Mouse (Mus musculus) forebrain, embryonic 14.5 days (tissue): Measurements from ENCODE around the gene Jam3. TPM values are rescaled to one million over a fixed set of nuclear protein-coding genes. Genes with fewer than 3 reads are reported as not detected.

Experiments used
- ATAC-seq: fragments of 200-750 bp; cut with Nextera tagmentation; 2 replicates; pipeline ENCODE4 v1.8.0; 2017; ENCODE audit warnings: mild to moderate bottlenecking, moderate library complexity
- DNase-seq: peaks from one replicate; pipeline ENCODE4 v3.0.0-alpha.2; 2015; ENCODE audit warnings: low spot score
- H3K27ac ChIP-seq: fragments of 300-500 bp; sonication (generic); 2 replicates; pipeline ENCODE4 v1.5.1; 2014; ENCODE audit warnings: low read depth, mild to moderate bottlenecking, control low read depth, low read length, moderate library complexity
- H3K27me3 ChIP-seq: fragments of 300-500 bp; sonication (generic); replicated peaks from 2 replicates; pipeline ENCODE4 v1.6.1; 2014; ENCODE audit warnings: low read length, control low read depth, mixed read lengths; ENCODE audit not compliant: control insufficient read depth, insufficient read depth
- H3K36me3 ChIP-seq: fragments of 300-500 bp; sonication (generic); 2 replicates; pipeline ENCODE4 v1.6.1; 2014; ENCODE audit warnings: low read length, control low read depth; ENCODE audit not compliant: control insufficient read depth, insufficient read depth
- H3K4me1 ChIP-seq: fragments of 300-500 bp; sonication (generic); 2 replicates; pipeline ENCODE4 v1.6.1; 2014; ENCODE audit warnings: antibody characterized with exemption, low read length, control low read depth; ENCODE audit not compliant: control insufficient read depth, insufficient read depth
- H3K4me2 ChIP-seq: fragments of 300-500 bp; sonication (generic); 2 replicates; pipeline ENCODE4 v1.6.1; 2014; ENCODE audit warnings: mild to moderate bottlenecking, control low read depth, low read length
- H3K4me3 ChIP-seq: fragments of 300-500 bp; sonication (generic); 2 replicates; pipeline ENCODE4 v1.5.1; 2014; ENCODE audit warnings: low read depth, low read length, control low read depth
- H3K9ac ChIP-seq: fragments of 300-500 bp; sonication (generic); 2 replicates; pipeline ENCODE4 v1.6.1; 2014; ENCODE audit warnings: mild to moderate bottlenecking, low read length, control low read depth, moderate library complexity
- H3K9me3 ChIP-seq: fragments of 300-500 bp; sonication (generic); replicated peaks from 2 replicates; pipeline ENCODE4 v1.6.1; 2016; ENCODE audit warnings: low read length, control low read depth, mixed read lengths; ENCODE audit not compliant: control insufficient read depth
- WGBS: fragments of 180-500 bp; shearing (Covaris S2); extraction: QIAGEN DNeasy Blood & Tissue Kit; methylation state at CpG from one replicate; pipeline ENCODE4 v1.1.7; 2014; 5-methylcytosine and 5-hydroxymethylcytosine counted together
- polyA plus RNA-seq: library from polyadenylated mRNA; unstranded; fragments of >200 nt; fragmentation: Nextera tagmentation; extraction: Ambion mirVana; gene quantifications from 2 replicates; pipeline ENCODE4 v1.2.1, GENCODE M21; 2014

Jam3 gene
- polyA plus RNA-seq, 1 experiment from 2014 or later: 72.1 TPM

DNA sequence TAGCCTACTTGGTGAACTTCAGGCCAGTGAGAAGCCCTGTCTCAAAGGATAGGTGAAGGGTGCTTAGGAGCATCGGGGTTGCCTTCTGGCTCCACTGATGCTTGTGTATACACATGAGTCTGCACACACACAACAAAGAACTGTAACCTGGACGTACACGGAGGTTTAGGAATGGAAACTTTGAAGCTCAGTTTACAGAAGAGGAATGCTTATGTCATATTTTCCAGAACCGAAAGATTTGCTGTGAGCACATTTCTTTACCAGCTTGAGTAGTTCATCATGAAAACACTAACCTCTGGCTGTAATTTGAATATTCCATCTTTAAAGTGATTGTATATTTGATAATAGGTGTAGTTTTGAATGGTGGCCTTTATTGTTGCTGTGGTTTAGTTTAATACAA, 84.3 kb downstream of the Jam3 start:
- 94% methylated on average over 4 of the region's 4 CpGs for WGBS
- Histone ChIP-seq H3K4me3 (no peak overlapping the region), H3K27me3 (no peaks in the 10 kb centered on the region), H3K9me3 (no peaks in the 10 kb centered on the region), H3K27ac (no peak overlapping the region), H3K4me2 (no peak overlapping the region), H3K4me1 (no peaks in the 10 kb centered on the region), H3K9ac (no peak overlapping the region), H3K36me3 (peaks cover 87% of the 10 kb centered on the region)
- DNase-seq: no peak
- no peak for ATAC-seq

DNA sequence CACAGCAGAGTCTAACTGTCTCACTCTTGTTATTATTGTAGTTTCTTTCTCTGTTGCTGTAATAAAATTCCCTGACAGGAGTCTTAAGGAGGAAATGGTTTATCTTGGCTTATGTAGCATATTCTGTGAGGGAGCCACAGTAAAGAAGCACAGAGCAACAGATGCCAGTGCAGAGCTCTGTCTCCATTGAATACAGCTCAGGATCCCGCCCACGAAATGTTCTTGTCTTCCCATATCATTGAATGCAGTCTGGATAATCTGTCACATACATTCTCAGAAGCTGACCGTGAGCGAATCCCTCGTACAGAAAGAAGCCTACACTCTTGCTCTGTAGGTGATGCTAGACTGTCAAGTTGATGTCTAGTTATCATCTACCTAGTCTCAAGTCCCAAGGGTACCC, 96.9 kb downstream of the Jam3 start:
- Histone ChIP-seq H3K4me1 (no peaks in the 10 kb centered on the region), H3K9me3 (no peaks in the 10 kb centered on the region), H3K27ac (no peak overlapping the region), H3K27me3 (no peaks in the 10 kb centered on the region), H3K4me3 (no peak overlapping the region), H3K4me2 (no peak overlapping the region), H3K36me3 (peaks cover 84% of the 10 kb centered on the region), H3K9ac (no peak overlapping the region)
- DNase-seq: no peak
- 95% methylated on average over 5 of the region's 5 CpGs for WGBS
- no peak for ATAC-seq

DNA sequence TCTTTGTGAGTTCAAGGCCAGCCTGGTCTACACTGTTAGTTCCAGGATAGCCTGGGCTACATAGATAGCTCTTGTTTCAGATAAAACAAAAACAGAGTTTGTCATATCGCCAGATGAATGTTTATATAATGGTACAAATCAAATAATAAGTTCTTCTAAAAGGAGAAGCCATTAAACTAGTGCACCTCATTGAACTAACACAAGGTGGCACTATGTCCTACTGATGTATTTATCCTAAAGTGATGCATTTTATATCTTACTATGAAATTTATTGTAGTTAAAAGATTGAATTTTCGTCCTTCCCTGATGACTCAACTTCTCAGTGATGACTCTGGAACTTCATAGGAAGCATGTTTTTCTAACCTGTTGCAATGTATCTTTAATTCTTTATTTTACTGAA, 105.7 kb downstream of the Jam3 start:
- H3K36me3 ChIP-seq: peaks cover 78% of the 10 kb centered on the region
- no peak overlapping the region for H3K9ac ChIP-seq
- H3K4me3 ChIP-seq: no peak overlapping the region
- ATAC-seq (no peak), DNase-seq (peak; percentile 32)
- H3K27ac ChIP-seq: no peak overlapping the region
- 93% methylated on average over 2 of the region's 2 CpGs for WGBS
- no peak overlapping the region for H3K4me2 ChIP-seq
- no peaks in the 10 kb centered on the region for H3K4me1 ChIP-seq
- no peaks in the 10 kb centered on the region for H3K9me3 ChIP-seq
- H3K27me3 ChIP-seq: no peaks in the 10 kb centered on the region

Other genes starting within 250 kb of the Jam3 start
- gene Gm1110, start 232.3 kb downstream of the Jam3 start, polyA plus RNA-seq: 0.67 and 0.70 TPM in 2 replicates
- gene Acad8, start 155.9 kb downstream of the Jam3 start, polyA plus RNA-seq: 34.4 and 43.3 TPM in 2 replicates
- gene Thyn1, start 155.7 kb downstream of the Jam3 start, polyA plus RNA-seq: 151 and 164 TPM in 2 replicates
- 77.9 and 84.4 TPM in 2 replicates for gene Vps26b, start 125.4 kb downstream of the Jam3 start, polyA plus RNA-seq
- 23.8 and 23.9 TPM in 2 replicates for gene Ncapd3, start 125.2 kb downstream of the Jam3 start, polyA plus RNA-seq
- gene Igsf9b, start 143.8 kb upstream of the Jam3 start, polyA plus RNA-seq: 5.1 and 7.5 TPM in 2 replicates
- gene Spata19, start 241.4 kb upstream of the Jam3 start, polyA plus RNA-seq: 0.27 TPM in 1 of 2 replicates, not detected in the other